Mouse (Mus musculus): Measurements from ENCODE around the gene Snrpb. TPM values are rescaled to one million over a fixed set of nuclear protein-coding genes. Genes with fewer than 3 reads are reported as not detected.

Snrpb gene
- total RNA-seq (2014; fragmentation: Nextera tagmentation) = 340 and 389 TPM in 2 replicates
- total RNA-seq (2017) = 197 and 273 TPM in 2 replicates

DNA sequence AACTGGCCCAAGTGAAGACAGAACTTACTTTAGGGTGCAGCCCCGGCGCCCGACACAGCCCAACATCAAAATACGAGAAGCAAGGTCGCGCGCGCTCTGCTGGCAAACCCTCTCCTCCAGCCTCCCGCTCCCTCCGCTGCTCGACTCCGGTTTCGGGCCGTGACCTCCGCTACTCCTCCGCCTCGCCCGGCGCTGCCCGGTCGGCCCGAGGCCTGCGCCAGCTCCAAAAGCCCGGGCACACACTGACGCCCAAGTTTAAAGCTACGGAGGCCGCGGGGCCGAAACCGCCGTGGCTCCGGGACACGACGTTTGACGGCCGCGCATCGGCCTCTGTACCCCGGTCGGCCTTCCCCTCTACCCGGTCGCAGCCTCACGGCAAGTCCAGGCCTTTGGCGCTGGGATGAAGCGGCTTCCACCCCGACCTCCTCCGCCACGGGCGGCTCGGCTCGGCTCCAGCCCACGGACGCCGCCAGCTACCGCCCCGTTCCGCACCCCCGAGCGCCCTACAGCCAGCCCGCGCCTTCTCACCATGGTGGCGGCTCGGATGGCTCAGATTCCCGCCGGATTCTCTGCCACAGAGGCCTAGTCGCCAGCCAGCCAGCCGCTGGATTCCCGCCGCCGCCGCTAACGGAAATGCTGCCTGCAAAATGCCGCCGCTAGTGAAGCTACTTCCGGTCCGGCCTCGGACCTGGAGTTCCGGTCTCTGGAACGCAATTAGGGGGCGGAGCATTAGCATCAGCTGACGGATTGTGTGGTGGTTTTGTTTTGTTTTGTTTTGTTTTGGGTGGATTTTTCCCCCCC is at the start of gene Snrpb:
Snrpb (minus strand) TSS at position 698 of the 801 bp plus-strand sequence.
- peak; percentile 88 for ATAC-seq (replicated peaks; ENCODE audit: low FRiP score, low TSS enrichment, poor library complexity, severe bottlenecking)

DNA sequence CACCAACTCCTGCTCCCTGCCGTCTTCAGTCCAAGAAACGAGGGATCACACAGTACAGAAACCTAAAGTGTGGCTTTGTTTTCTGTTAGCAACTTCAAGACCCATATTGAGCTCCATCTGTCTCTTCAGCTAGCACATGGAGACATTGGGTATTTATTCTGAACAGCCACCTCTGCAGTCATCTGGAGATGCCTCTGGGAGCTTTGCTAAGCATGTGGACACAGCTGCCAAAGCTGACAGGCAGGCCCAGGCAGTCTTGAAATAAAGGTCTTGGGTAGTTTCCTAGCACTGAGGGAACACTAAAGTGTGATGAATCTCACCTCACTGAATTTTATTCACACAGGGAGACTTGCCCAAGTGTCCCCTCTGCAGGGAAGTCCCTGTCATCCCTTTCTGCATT is 32.4 kb upstream of the Snrpb start:
- no peak for ATAC-seq (replicated peaks; ENCODE audit: low FRiP score, low TSS enrichment, poor library complexity, severe bottlenecking)

DNA sequence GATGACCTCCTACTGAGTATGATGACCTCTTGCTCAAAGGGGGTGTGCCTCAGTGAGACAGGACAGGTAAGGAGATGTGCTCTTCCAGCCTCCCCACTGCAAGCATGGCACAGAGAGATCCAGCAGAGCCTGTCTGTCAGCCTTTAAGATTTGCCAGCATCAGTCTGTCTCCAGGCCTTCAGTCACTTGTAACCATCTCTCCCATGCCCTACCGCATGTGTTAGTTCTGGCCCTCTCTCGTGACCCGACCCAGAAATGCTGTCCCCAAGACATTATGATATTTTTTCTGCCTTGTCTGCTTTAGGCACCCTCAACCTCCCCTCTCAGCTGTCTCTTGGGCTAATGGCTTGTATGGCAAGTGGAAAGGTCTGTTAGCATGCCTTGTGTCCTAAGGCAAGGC is 30.4 kb upstream of the Snrpb start:
- no peak for ATAC-seq (replicated peaks; ENCODE audit: low FRiP score, low TSS enrichment, poor library complexity, severe bottlenecking)

DNA sequence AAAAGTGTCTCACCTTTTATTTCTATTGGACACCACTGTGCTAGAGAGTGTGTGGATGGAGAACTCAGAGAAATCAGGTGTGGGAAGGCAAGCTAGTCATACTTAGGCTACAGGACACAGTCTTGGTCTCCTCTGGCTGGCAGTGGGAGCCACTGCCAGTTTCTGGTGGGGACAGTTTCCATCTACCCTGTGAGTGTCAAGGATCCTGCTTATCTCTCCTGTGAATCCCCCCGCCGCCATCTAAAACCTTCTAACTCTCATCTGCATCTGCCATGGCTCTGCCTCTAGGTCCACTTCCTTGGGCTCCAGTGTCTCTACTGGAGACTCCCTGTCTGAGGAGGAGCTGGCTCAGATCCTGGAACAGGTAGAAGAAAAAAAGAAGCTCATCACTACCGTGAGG is 28.8 kb upstream of the Snrpb start:
- ATAC-seq (replicated peaks; ENCODE audit: low FRiP score, low TSS enrichment, poor library complexity, severe bottlenecking) = no peak

DNA sequence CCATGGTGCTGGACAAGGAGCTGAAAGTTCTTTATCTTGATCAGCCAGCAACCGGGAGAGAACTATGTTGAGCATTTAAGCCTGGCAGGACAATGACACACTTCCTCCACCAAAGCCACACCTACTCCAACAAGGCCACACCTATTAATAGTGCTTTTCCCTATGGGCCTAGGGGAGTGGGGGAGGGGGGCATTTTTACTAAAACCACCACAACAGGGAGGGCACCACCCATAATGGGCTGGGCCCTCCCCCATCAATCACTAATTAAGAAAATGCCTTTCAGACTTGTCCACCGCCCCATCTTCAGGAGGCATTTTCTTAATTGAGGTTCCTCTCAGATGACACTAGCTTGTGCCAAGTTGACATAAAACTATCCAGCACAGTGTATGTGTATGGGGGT is 28.2 kb upstream of the Snrpb start:
- no peak for ATAC-seq (replicated peaks; ENCODE audit: low FRiP score, low TSS enrichment, poor library complexity, severe bottlenecking)

DNA sequence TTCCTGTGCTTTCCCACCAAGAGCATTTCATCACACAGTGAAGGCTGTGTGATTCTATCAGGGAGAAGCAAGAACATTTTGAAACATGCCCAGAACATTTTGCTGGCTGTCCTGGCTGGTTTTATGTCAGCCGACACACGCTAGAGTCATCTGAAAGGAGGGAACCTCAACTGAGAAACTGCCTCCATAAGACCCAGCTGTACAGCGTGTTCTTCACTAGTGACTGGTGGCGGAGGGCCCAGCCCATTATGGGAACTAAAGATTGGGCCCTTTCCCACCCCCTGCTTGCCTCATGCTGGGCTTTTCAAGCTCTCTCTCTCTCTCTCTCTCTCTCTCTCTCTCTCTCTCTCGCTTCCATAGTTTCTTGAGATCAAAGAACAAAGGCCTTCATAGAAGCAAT is 21.8 kb upstream of the Snrpb start:
- ATAC-seq (replicated peaks; ENCODE audit: low FRiP score, low TSS enrichment, poor library complexity, severe bottlenecking) = no peak

DNA sequence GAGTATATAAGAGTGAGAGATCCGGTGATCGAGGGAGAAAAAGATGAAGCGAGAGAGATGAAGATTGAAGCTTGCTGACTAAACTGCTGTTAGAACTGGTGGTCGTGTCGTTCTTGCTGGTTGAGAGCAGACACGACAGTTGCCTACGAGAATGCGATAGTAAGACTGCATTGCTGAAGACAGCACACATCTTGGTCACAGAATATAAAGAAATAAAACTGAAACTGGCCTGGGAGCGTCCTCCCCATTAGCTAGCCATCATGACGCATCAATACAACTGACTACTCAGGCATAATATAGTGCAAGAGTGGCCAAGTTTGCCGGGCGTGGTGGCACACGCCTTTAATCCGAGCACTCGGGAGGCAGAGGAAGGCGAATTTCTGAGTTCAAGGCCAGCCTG is 15.7 kb upstream of the Snrpb start, which contains the start of gene Tmc2:
Tmc2 (plus strand) TSS at position 301 of the 400 bp plus-strand sequence.
- no peak for ATAC-seq (replicated peaks; ENCODE audit: low FRiP score, low TSS enrichment, poor library complexity, severe bottlenecking)

DNA sequence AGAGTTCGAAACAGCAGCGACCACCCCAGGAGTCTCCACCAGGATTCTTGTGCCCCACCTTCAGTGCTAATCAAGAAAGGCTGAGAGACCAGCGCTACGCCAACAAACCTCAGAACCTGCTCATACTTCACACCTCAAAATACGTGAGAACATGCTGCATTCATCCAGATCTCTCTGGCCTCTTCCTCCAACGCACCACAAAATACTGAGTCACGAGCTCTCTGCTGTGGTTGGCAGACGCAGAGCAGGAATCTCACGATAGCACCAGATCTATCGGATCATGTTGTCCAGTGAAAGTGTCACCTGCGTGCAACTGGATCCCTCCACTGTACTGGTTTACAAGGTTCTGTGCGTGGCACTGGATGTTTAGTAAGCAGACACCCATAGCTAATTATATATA is 9.2 kb upstream of the Snrpb start:
- no peak for ATAC-seq (replicated peaks; ENCODE audit: low FRiP score, low TSS enrichment, poor library complexity, severe bottlenecking)

DNA sequence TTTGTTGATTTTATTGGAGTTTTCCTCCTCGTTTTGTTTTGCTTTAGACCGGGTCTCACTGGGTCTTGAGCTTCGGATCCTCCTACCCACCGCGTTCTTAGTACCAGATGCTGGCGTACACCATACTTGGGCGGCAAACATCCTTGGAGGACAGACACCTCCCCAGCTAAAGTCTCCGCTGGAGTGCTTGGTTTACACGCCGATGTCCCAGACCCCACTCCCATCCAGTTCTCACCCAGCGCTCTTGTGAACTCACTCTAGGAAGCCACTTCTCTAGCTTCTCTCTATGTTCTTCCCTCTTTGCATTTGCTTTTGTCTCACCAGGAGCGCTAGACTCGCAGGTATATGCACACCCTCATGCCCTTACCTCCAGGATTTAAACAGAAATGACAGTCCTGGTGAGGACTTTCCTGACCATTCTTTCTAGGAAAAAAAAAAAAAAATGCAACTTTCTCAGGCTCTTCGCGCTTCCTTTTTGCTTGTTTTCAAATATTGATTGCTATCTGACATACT is 360 bp upstream of the Snrpb start:
- ATAC-seq (replicated peaks; ENCODE audit: low FRiP score, low TSS enrichment, poor library complexity, severe bottlenecking) = peak; percentile 70

DNA sequence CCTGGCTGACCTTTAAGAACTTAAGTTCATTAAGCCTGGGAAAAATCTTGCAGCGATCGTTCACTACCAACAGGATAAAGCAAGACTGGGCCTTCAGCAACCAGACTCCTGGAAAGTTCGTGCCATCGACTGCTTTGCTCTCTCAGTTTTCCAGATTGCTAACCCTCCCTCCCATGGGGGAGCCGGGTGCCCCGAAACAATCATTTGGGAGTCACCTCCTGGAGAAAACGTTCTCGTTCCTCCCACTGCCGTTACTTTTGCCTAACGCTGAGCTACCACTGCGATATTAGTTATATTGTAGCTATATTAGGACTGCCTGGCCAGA is 860 bp downstream of the Snrpb start:
- no peak for ATAC-seq (replicated peaks; ENCODE audit: low FRiP score, low TSS enrichment, poor library complexity, severe bottlenecking)

DNA sequence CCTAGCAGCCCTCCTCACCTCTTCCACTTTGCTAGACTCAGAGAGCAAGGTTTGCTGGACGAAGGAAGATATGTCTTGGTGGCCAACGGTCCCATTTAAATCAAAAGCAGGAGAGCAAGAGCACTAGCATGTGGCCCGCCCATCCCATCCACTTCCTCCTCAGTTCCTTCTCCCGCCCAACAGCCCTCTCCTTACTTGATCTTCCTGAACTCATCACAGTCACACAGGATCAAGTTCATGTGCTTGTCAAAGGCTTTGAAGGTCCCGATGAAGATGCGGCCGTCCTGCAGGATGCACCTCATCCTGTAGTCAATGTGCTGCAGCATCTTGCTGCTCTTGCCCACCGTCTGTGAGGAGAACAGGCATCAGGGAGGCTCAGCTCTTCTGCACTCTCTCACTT is 2.4 kb downstream of the Snrpb start:
- no peak for ATAC-seq (replicated peaks; ENCODE audit: low FRiP score, low TSS enrichment, poor library complexity, severe bottlenecking)

DNA sequence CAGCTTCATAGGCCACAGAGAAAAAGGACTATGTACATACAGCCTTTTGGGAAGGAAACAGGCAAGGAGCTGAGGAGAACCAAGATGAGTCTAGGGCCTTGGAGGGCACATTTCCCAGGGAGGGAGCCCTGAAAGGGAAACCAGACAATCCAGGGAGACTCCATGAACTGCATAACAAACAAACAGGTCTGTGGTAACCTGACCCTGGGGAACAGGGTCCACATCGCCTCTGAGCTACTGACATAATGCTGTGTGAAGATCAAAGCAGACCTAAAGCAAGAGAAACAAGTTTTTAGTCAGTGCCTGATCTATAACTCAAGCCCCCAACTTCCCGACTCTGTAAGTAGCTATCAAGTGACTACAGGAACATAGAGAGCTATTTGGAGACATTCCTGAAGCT is 7.5 kb downstream of the Snrpb start:
- no peak for ATAC-seq (replicated peaks; ENCODE audit: low FRiP score, low TSS enrichment, poor library complexity, severe bottlenecking)

DNA sequence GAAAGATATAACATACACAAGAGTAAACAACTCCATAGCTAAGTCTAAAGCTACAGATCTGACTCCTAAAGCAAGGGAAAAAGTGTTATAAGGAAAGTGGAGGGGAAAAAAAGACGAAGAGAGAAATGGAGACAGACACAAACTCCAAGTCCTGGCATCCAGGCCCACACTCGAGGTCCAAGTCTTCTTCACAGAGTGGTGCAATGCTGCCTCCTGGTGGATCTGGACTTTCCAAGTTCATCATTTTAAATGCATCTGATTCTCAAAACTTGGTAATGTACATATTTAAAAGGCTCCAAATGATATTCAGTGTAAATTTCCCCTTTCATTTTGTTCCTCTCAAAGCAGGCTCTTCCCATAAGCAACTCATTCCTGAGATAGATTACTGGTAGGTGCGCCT is 11.3 kb downstream of the Snrpb start:
- peak; percentile 38; the same call in 1 of the 2 replicates for ATAC-seq (replicated peaks; ENCODE audit: low FRiP score, low TSS enrichment, poor library complexity, severe bottlenecking)

DNA sequence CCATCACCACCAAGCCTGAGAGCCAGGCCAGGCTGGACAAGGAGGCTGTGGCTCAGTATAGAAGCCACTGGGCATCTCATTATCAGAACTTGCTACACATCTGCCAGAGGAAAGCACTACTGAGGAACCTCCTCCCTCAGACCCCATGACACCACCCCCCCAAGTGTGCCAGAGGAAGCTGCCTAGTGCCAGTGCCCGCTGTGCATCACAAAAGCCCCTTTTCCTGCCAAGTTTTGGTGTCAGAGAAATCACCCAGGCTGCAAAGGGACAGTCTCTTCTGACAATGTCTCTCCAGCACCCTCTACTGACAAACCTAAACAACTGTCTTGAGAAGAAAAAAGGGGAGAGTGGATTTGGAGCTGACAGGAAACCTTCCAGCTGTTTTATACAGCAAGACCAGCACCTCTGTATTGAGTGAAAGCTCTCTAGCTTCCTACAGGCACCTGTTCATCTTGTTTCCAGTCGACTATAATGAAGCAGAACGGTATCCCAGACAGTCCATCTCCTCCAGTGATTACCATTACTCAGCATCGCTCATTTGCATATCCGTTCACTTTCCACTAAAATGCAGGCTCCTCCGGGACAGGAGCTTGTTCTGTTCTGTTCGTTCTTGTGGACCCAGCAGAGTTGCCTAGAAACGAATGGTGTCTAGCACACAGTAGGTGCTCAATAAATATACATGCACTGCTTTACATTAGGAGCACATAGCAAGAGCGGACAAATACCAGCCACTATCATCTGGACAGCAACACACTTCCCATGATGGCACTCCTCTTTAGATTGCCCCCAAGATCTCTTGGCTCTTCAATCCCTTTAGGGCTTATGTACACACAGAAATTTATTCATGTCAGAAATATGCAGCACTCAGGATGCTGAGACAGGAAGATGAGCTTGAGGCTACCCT is 12.6 kb downstream of the Snrpb start:
- peak; percentile 61 for ATAC-seq (replicated peaks; ENCODE audit: low FRiP score, low TSS enrichment, poor library complexity, severe bottlenecking)

DNA sequence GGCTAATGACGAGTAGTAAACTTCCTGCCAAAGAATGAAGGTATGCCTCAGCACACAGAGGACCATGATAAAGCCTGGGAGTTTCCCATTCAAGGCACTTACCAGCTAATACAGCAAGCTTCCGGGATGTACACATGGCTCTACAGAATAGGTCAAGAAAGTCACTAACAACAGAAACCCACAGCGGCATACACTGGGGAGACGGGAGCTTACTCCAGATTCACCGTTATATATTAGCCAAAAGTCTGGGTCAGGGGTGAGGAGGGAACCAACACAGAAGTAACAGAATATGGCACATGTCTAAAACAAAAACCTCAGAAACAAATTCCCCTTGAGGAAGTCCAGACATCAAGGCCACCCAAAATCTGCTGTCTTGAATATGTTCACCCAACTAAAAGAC is 16.5 kb downstream of the Snrpb start:
- no peak for ATAC-seq (replicated peaks; ENCODE audit: low FRiP score, low TSS enrichment, poor library complexity, severe bottlenecking)

DNA sequence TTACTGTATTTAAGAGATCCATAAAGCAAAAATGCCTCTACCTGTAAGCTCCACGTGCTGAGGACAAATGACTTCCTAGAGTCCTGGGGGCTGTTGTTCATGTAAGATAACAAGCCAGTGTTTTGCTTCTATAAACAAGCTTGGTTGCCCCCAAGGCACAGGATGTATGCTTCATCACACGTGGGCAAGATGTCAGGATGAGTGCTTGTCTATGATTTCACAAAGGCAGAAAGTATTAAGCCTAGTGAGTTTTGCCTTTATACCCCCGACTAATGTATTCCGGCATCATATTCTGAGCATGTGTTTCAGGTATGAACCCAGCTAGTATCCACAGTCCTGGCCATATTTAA is 21.1 kb downstream of the Snrpb start:
- ATAC-seq (replicated peaks; ENCODE audit: low FRiP score, low TSS enrichment, poor library complexity, severe bottlenecking) = no peak

DNA sequence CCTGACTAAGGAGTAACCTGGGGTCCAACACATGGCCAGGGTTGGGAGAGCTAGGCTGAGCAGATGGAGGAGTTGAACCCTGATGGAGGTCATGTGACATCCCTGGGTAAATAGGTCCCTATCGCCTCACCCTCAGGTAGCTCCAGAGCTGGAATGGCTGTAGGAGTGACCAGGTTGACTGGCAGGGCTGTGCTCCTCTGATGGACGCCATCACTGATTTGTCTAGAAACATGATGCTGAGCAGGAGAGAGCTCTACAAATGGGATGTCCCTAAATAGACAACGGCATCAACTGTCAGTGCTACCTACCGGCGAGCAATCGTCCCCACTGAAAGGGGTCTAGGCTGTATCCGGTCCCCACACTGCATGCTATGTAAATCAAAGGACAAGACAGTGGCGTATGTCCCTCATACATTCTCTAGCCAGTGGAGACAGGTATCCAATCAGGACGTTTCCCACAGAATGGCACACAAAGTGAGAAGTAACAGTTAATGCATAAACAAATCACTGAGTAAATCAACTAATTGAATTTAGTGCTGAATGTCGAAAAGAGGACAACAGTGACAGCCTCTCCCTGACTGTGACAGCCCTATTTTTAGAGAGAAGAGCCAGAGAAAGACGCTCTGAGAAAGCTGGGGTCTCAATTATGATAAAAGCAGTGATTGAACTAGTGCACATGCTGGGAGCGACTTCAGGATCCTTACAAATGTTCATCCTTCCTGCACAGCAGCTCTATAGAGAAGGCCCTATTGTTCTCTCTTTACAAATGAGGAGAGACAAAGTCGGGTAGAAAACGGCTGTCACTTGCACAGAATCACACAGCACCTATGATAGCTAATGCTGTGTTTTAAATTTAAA is 21.7 kb downstream of the Snrpb start:
- ATAC-seq (replicated peaks; ENCODE audit: low FRiP score, low TSS enrichment, poor library complexity, severe bottlenecking) = no peak

DNA sequence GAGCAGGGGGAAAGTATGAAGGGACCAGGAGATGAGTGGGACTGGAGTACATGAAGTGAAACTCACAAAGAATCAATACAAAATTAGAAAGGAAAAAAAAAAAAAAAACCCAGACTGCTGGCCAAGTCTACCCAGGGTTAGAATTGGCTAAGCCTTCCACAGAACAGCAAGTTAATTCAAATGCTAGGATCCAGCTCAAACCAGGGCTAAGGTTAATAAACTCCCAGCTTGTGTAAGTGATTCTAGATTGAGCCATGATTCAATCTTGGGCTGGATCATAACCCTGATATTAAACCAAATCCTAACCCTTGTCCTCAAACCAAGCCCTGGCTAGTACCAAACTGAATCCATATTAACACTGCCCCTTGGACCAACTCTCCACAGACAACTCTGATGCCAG is 23.4 kb downstream of the Snrpb start:
- no peak for ATAC-seq (replicated peaks; ENCODE audit: low FRiP score, low TSS enrichment, poor library complexity, severe bottlenecking)

DNA sequence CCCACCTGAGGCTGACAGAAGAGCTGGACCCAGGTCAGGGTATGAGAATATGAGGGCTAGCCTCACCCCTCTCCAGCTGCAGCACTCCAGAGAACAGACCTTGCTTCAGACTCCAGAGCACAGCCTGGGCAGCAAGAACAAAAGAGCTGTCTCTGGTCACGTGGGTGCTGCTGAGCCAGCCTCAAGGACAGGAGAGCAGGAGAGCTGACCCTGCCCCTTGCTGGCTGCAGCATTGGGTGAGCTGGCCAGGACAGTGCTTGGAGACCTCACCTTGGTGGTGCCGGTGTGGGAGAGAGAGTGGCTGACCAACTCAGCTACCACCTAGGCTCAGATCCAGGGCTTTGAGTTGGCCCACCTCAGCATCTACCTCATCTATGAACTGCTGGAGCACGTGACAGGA is 24.0 kb downstream of the Snrpb start:
- ATAC-seq (replicated peaks; ENCODE audit: low FRiP score, low TSS enrichment, poor library complexity, severe bottlenecking) = no peak
